Mouse (Mus musculus): Measurements from ENCODE around the gene Fhl2. TPM values are rescaled to one million over a fixed set of nuclear protein-coding genes. Genes with fewer than 3 reads are reported as not detected.

The Fhl2 gene
- polyA plus RNA-seq, 1 experiment from 2014 or later: 13.9 TPM

Other genes with a start within 250 kb of the Fhl2 start
- gene Gpr45, start 244.1 kb downstream of the Fhl2 start, polyA plus RNA-seq (2016; fragmentation: Nextera tagmentation; extraction: Ambion mirVana): 12.0 and 13.8 TPM in 2 replicates
- gene Tgfbrap1, start 98.3 kb downstream of the Fhl2 start, polyA plus RNA-seq (2016; fragmentation: Nextera tagmentation; extraction: Ambion mirVana): 10.1 and 12.0 TPM in 2 replicates
- gene AI597479, start 98.3 kb downstream of the Fhl2 start, polyA plus RNA-seq (2016; fragmentation: Nextera tagmentation; extraction: Ambion mirVana): 38.0 and 40.4 TPM in 2 replicates
- 63.2 and 63.8 TPM in 2 replicates for gene Nck2, start 247.6 kb upstream of the Fhl2 start, polyA plus RNA-seq (2016; fragmentation: Nextera tagmentation; extraction: Ambion mirVana)